Mouse (Mus musculus) ovary, postnatal 10 days (tissue): ENCODE results near the gene Slc10a7.

Experiments used
- DNase-seq: peaks from one replicate; pipeline ENCODE4 v3.0.0; 2022; ENCODE audit warnings: low spot score

Gene Slc10a7

GRCm38 (mm10) chr8:78740936-78741335 lies 231.8 kb downstream of the Slc10a7 start:
- DNase-seq = no peak

GRCm38 (mm10) chr8:78741496-78741895 lies 232.3 kb downstream of the Slc10a7 start:
- DNase-seq = no peak

GRCm38 (mm10) chr8:78741965-78742364 lies 232.8 kb downstream of the Slc10a7 start:
- DNase-seq = no peak

GRCm38 (mm10) chr8:78742453-78742852 lies 233.3 kb downstream of the Slc10a7 start:
- peak; percentile 41 for DNase-seq

GRCm38 (mm10) chr8:78747052-78747451 lies 237.9 kb downstream of the Slc10a7 start:
- no peak for DNase-seq

GRCm38 (mm10) chr8:78748701-78749100 lies 239.6 kb downstream of the Slc10a7 start:
- DNase-seq = no peak

- DNase-seq = no peak
Observed at GRCm38 (mm10) chr8:78749861-78750825, 241.0 kb downstream of the Slc10a7 start.

- DNase-seq = no peak
Observed at GRCm38 (mm10) chr8:78751151-78751550, 242.0 kb downstream of the Slc10a7 start.

- DNase-seq = no peak
Observed at GRCm38 (mm10) chr8:78754986-78755385, 245.8 kb downstream of the Slc10a7 start.

- DNase-seq = no peak
Observed at GRCm38 (mm10) chr8:78759139-78759538, 250.0 kb downstream of the Slc10a7 start.

GRCm38 (mm10) chr8:78764976-78765375 lies 255.8 kb downstream of the Slc10a7 start:
- DNase-seq = no peak

- DNase-seq = no peak
Observed at GRCm38 (mm10) chr8:78765556-78765955, 256.4 kb downstream of the Slc10a7 start.

- DNase-seq = no peak
Observed at GRCm38 (mm10) chr8:78770584-78770983, 261.4 kb downstream of the Slc10a7 start.

GRCm38 (mm10) chr8:78771256-78771655 lies 262.1 kb downstream of the Slc10a7 start:
- no peak for DNase-seq

- DNase-seq = no peak
Observed at GRCm38 (mm10) chr8:78776816-78777215, 267.7 kb downstream of the Slc10a7 start.
